Mouse (Mus musculus) cerebellum, postnatal 14 days (tissue): ENCODE measurements around the gene Nr1i2.
A peak's percentile ranks its signal among the peaks of the same experiment; 100 is the strongest.
"Not testable (repeated sequence)": the region's sequence is repeated elsewhere in the genome, so short reads cannot be mapped to it uniquely, and the experiment has no call there.

Source experiments
- DNase-seq, 2 experiments: peaks; one replicate each; pipeline ENCODE4 v3.0.0; 2021; ENCODE audit warnings: mixed read lengths in 2 of 2

Gene Nr1i2

GRCm38 (mm10) chr16:38294685-38295348, at the start of gene Nr1i2:
TSS of gene Nr1i2 (minus strand) at chr16:38294824.
- DNase-seq, result no peak

GRCm38 (mm10) chr16:38341396-38342324, 47.0 kb upstream of the Nr1i2 start, which contains the start of gene Maats1:
TSS of gene Maats1 (minus strand) at chr16:38342143.
- DNase-seq, result peak; percentile 69 to 75

- not testable (repeated sequence) for DNase-seq
Measured at GRCm38 (mm10) chr16:38338077-38338476, 43.5 kb upstream of the Nr1i2 start.

GRCm38 (mm10) chr16:38334431-38334830, 39.8 kb upstream of the Nr1i2 start:
- no peak for DNase-seq

- DNase-seq, result peak in 1 of 2 experiments; percentile 9
Measured at GRCm38 (mm10) chr16:38329340-38329739, 34.7 kb upstream of the Nr1i2 start.

GRCm38 (mm10) chr16:38326778-38327397, 32.3 kb upstream of the Nr1i2 start:
- no peak for DNase-seq

GRCm38 (mm10) chr16:38324311-38324710, 29.7 kb upstream of the Nr1i2 start:
- no peak for DNase-seq

GRCm38 (mm10) chr16:38321452-38321935, 26.9 kb upstream of the Nr1i2 start:
- DNase-seq, result peak; percentile 78 to 83

- DNase-seq, result no peak
Measured at GRCm38 (mm10) chr16:38319087-38319486, 24.5 kb upstream of the Nr1i2 start.

GRCm38 (mm10) chr16:38318492-38318891, 23.9 kb upstream of the Nr1i2 start:
- DNase-seq, result no peak

- DNase-seq, result no peak
Measured at GRCm38 (mm10) chr16:38308195-38308594, 13.6 kb upstream of the Nr1i2 start.

GRCm38 (mm10) chr16:38307651-38308050, 13.0 kb upstream of the Nr1i2 start:
- DNase-seq, result no peak

GRCm38 (mm10) chr16:38307221-38307605, 12.6 kb upstream of the Nr1i2 start:
- no peak for DNase-seq

- peak in 1 of 2 experiments; percentile 34 for DNase-seq
Measured at GRCm38 (mm10) chr16:38306571-38307220, 12.1 kb upstream of the Nr1i2 start.

- peak; percentile 43 for DNase-seq
Measured at GRCm38 (mm10) chr16:38304460-38305194, 10.0 kb upstream of the Nr1i2 start.

GRCm38 (mm10) chr16:38302367-38302766, 7.7 kb upstream of the Nr1i2 start:
- DNase-seq, result no peak

GRCm38 (mm10) chr16:38298410-38298809, 3.8 kb upstream of the Nr1i2 start:
- no peak for DNase-seq

- no peak for DNase-seq
Measured at GRCm38 (mm10) chr16:38295349-38295930, 816 bp upstream of the Nr1i2 start.

GRCm38 (mm10) chr16:38290151-38290550, 4.5 kb downstream of the Nr1i2 start:
- no peak for DNase-seq

GRCm38 (mm10) chr16:38288851-38289250, 5.8 kb downstream of the Nr1i2 start:
- DNase-seq, result no peak

GRCm38 (mm10) chr16:38287762-38288161, 6.9 kb downstream of the Nr1i2 start:
- no peak for DNase-seq
